Mouse (Mus musculus) lung, adult 2 months (tissue): Measurements from ENCODE around the gene Thra. TPM values are rescaled to one million over a fixed set of nuclear protein-coding genes. Genes with fewer than 3 reads are reported as not detected.
A peak's percentile ranks its signal among the peaks of the same experiment; 100 is the strongest.

ENCODE experiments used
- DNase-seq: peaks from one replicate; pipeline ENCODE4 v3.0.0; 2022
- H3K4me1 ChIP-seq: fragments of 200-500 bp; 2 replicates; pipeline ENCODE4 v1.6.1; 2011; ENCODE audit warnings: low read length; ENCODE audit not compliant: control insufficient read depth, insufficient read depth
- H3K4me3 ChIP-seq: fragments of 200-500 bp; replicated peaks from 2 replicates; pipeline ENCODE3; 2011; ENCODE audit warnings: low read depth, mild to moderate bottlenecking, control low read depth, low read length; ENCODE audit errors: extremely low read depth
- CTCF ChIP-seq: fragments of 200-500 bp; IDR thresholded peaks from 2 replicates; pipeline ENCODE4 v1.5.1; 2011; ENCODE audit warnings: mild to moderate bottlenecking, low read length, control low read depth; ENCODE audit not compliant: insufficient read depth
- POLR2A ChIP-seq: fragments of 200-500 bp; IDR thresholded peaks from 2 replicates; pipeline ENCODE4 v1.6.1; 2011; ENCODE audit warnings: low read depth, mild to moderate bottlenecking, control low read depth, low read length, borderline replicate concordance; ENCODE audit errors: extremely low read depth
- WGBS: fragments of 180-500 bp; shearing (Covaris S2); methylation state at CpG from one replicate; pipeline ENCODE4 v1.1.7; 2018; 5-methylcytosine and 5-hydroxymethylcytosine counted together
- polyA plus RNA-seq: library from polyadenylated mRNA; depleted of rRNA; stranded (reverse); fragments of >200 nt; gene quantifications from 2 replicates; pipeline ENCODE4 v1.2.3, GENCODE M21; 2012

Thra gene
- polyA plus RNA-seq, 1 experiment: 142 TPM

GRCm38 (mm10) chr11:98749716-98750115 is 9.3 kb downstream of the Thra start:
- Histone ChIP-seq H3K4me1 (peaks cover 63% of the 10 kb centered on the region), H3K4me3 (no peak overlapping the region)
- DNase-seq: no peak
- 33% methylated on average over 5 of the region's 5 CpGs for WGBS
- TF ChIP-seq CTCF: no peak
- no peak for TF ChIP-seq POLR2A

DNA sequence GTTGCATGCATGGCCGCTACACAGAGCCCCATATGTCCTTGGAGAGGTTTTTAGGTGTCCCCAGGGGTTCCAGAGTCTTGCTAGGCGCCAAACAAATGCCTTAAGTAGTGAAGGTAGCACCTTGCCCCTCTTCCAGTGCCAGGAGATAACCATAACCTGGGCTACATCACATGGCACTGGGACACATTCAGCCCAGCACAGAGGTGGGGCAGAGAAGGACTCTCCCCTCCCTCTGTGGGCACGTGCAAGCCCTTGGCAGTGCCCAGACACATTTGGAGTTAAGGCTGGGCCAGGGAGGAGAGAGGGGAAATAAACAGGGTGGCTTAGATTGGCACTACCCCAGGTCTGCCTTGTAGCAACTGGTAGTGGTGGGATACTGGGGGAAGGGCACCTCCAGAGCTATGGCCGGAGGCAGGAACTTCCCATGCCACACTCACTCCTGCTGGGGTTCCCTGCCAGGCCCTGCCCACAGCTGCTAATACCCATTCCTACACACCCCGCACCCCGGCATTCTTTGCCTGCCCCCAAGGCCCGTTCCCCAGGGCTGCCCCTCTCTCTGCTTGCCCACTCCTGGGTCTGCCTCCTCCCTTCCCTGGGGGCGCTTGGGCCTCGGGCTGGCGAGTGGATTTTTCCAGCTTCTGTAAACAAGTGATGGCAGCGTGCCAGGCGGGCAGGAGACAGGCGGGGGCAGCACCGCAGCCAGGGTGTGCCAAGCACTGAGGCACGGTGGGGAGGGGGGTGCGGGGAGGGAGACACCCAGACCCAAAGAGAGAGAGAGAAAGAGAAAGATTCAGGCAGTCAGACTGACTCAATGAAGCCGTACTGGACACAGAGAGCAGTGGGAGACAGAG is 10.1 kb downstream of the Thra start:
- Histone ChIP-seq H3K4me3 (no peak overlapping the region), H3K4me1 (peaks cover 64% of the 10 kb centered on the region)
- TF ChIP-seq CTCF: no peak
- no peak for TF ChIP-seq POLR2A
- peak; percentile 74 for DNase-seq
- WGBS: 12% methylated on average over 16 of the region's 17 CpGs

GRCm38 (mm10) chr11:98751221-98751782 is 10.9 kb downstream of the Thra start:
- H3K4me1 ChIP-seq: peaks cover 62% of the 10 kb centered on the region
- DNase-seq: peak; percentile 43
- TF ChIP-seq POLR2A (no peak), CTCF (no peak)
- H3K4me3 ChIP-seq: no peak overlapping the region
- 18% methylated on average over 6 of the region's 6 CpGs for WGBS

DNA sequence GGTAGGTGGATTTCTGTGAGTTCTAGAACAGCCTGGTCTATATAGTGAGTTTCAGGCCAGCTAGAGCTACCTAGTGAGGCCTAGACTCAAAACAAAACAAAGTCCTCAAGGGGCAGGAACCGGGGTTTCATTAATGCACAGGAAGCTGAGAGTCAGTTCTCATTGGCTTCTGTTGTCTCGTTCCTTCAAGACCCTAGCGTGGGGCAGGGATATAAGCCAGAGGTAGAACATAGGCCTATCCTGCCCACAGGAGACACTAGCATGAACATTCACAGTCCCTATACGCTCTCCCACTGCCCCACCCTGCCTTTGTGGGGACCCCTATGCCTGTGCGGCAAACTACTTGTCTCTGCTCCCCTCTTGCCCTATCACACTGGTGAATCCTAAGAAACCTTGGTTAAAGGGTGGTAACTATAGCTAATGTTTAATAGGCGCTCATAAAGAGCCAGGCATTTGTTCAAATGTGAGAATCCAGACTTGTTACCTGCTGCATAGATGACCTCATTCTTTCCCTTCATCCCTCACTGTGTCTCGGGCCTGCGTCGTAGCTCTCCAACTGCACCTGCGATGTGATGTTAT is 12.2 kb downstream of the Thra start:
- 65% methylated on average over 10 of the region's 10 CpGs for WGBS
- Histone ChIP-seq H3K4me3 (no peak overlapping the region), H3K4me1 (peaks cover 51% of the 10 kb centered on the region)
- no peak for DNase-seq
- no peak for TF ChIP-seq POLR2A
- no peak for TF ChIP-seq CTCF

GRCm38 (mm10) chr11:98753264-98753663 is 12.8 kb downstream of the Thra start:
- DNase-seq: no peak
- H3K4me3 ChIP-seq: no peak overlapping the region
- peaks cover 45% of the 10 kb centered on the region for H3K4me1 ChIP-seq
- 89% methylated on average over 5 of the region's 5 CpGs for WGBS
- no peak for TF ChIP-seq POLR2A
- no peak for TF ChIP-seq CTCF

- DNase-seq: no peak
- 27% methylated on average over 9 of the region's 9 CpGs for WGBS
- TF ChIP-seq CTCF (no peak), POLR2A (peak; percentile 32; the same call in 1 of the 2 replicates)
- H3K4me3 ChIP-seq: no peak overlapping the region
- H3K4me1 ChIP-seq: peaks cover 43% of the 10 kb centered on the region
Observed at GRCm38 (mm10) chr11:98754151-98754620, 13.7 kb downstream of the Thra start.

DNA sequence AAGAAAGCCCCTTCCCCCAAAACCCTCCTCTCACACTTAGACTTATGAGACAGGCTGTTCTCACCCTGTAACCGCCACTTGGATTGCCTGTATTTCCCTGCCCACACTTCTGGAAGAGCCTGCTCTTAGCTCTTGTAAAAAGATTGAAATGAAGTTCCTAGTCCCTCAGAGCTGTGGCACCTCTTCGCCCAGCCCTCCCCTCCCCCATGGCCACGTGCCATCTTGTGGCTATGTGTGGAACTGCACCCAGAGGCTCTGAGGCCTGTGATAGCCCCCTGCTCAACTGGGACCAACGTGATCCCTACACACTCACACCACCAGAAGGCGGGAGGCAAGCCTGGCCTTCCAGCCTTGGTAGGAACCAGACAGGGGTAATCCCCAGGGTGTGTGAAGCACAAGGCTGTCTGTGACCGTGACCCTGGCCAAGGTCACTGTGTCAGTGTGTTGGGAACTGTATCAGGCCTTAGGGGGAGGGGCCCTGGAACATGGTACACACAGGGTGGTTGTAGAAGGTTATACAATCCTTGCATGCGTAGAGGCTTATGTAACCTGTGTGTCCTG is 14.3 kb downstream of the Thra start:
- Histone ChIP-seq H3K4me3 (no peak overlapping the region), H3K4me1 (peaks cover 39% of the 10 kb centered on the region)
- 20% methylated on average over 7 of the region's 7 CpGs for WGBS
- TF ChIP-seq CTCF (peak; percentile 94), POLR2A (peak; percentile 12; the same call in 1 of the 2 replicates)
- DNase-seq: peak; percentile 77

- no peak for TF ChIP-seq CTCF
- TF ChIP-seq POLR2A: no peak
- 90% methylated on average over 6 of the region's 6 CpGs for WGBS
- Histone ChIP-seq H3K4me3 (no peak overlapping the region), H3K4me1 (peaks cover 29% of the 10 kb centered on the region)
- no peak for DNase-seq
Observed at GRCm38 (mm10) chr11:98755726-98756380, 15.4 kb downstream of the Thra start.

- Histone ChIP-seq H3K4me1 (peaks cover 21% of the 10 kb centered on the region), H3K4me3 (no peak overlapping the region)
- WGBS: 82% methylated on average over 12 of the region's 12 CpGs
- DNase-seq: no peak
- TF ChIP-seq CTCF: no peak
- no peak for TF ChIP-seq POLR2A
Observed at GRCm38 (mm10) chr11:98756711-98757110, 16.3 kb downstream of the Thra start.
